Mouse (Mus musculus): ENCODE measurements at regions not wholly inside any gene's neighbourhood (a gene's known extent, or its start where the extent isn't known, plus 50 kb on each side); places are given as distances from the start of the nearest gene placed in this dataset.
A peak's percentile ranks its signal among the peaks of the same experiment; 100 is the strongest.

GRCm38 (mm10) chr7:35948389-35948788 lies 145.6 kb upstream of the Zfp507 start:
- peak; percentile 36 for DNase-seq

GRCm38 (mm10) chr7:35941086-35941485 lies 138.3 kb upstream of the Zfp507 start:
- no peak for DNase-seq

- DNase-seq: no peak
These were observed 135.5 kb upstream of the Zfp507 start for GRCm38 (mm10) chr7:35938123-35938869.

- DNase-seq: no peak
These were observed 123.9 kb upstream of the Zfp507 start for GRCm38 (mm10) chr7:35926749-35927148.

GRCm38 (mm10) chr7:35922582-35922981 lies 119.8 kb upstream of the Zfp507 start:
- no peak for DNase-seq

- DNase-seq: no peak
These were observed 118.1 kb upstream of the Zfp507 start for GRCm38 (mm10) chr7:35920884-35921283.

- DNase-seq: peak; percentile 24
These were observed 117.4 kb upstream of the Zfp507 start for GRCm38 (mm10) chr7:35920194-35920609.

GRCm38 (mm10) chr7:35910109-35910706 lies 107.4 kb upstream of the Zfp507 start:
- DNase-seq: no peak

- peak; percentile 44 for DNase-seq
These were observed 99.2 kb upstream of the Zfp507 start for GRCm38 (mm10) chr7:35901942-35902381.

GRCm38 (mm10) chr7:35898701-35899445 lies 96.1 kb upstream of the Zfp507 start:
- no peak for DNase-seq

GRCm38 (mm10) chr7:35893292-35893691 lies 90.5 kb upstream of the Zfp507 start:
- no peak for DNase-seq

- no peak for DNase-seq
These were observed 83.2 kb upstream of the Zfp507 start for GRCm38 (mm10) chr7:35886051-35886450.

GRCm38 (mm10) chr7:35879755-35880304 lies 77.0 kb upstream of the Zfp507 start:
- peak; percentile 63 for DNase-seq

GRCm38 (mm10) chr7:35878164-35878563 lies 75.4 kb upstream of the Zfp507 start:
- no peak for DNase-seq

- DNase-seq: no peak
These were observed 58.2 kb upstream of the Zfp507 start for GRCm38 (mm10) chr7:35861049-35861448.

GRCm38 (mm10) chr7:35859601-35860000 lies 56.8 kb upstream of the Zfp507 start:
- peak; percentile 27 for DNase-seq

- DNase-seq: no peak
These were observed 54.9 kb upstream of the Zfp507 start for GRCm38 (mm10) chr7:35857693-35858092.
